Comparison of ENCODE assay signal across 14 mouse cellular contexts in the genomic region with DNA sequence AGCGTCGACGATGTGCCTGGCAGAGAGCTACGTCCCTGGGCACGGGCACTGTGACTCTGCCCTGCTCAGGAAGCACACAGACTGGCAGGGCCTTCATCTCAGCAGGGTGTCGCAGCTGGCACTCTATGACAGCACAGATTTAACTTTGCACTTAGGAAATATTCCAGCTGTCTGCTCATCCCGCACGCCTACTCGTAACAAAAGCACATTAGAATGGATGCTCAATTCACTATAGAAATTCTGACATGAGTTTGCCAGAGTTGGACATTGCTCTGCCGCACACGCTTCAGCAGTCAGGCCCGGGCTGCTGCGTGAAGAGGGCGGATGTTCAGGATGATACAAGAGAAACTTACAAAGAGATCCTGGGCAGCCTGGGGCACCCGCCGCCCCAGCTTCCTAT. TPM values are rescaled to one million over a fixed set of nuclear protein-coding genes. Genes with fewer than 3 reads are reported as not detected.
DNase-seq lines count a peak whose midpoint lies in the region; ATAC-seq and TF ChIP-seq lines count a peak whose summit lies in the region.
"Had no signal": no experiment of that assay in that cellular context is flagged by ENCODE, and none has a peak within 500 bp of the region (broad histone marks: within the 10 kb centered on the region; RNA-seq: fewer than 3 reads in every experiment).

No protein-coding gene starts in this region.

- no peak overlapping the region for H3K9ac ChIP-seq in forebrain, embryonic 13.5 days
- no peak overlapping the region for H3K9ac ChIP-seq in forebrain, embryonic 11.5 days (ENCODE audit: low read length)
- no peak overlapping the region for H3K9ac ChIP-seq in liver, embryonic 12.5 days
- H3K9ac ChIP-seq: embryonic facial prominence, embryonic 12.5 days; kidney, embryonic 15.5 days; limb, embryonic 15.5 days had no signal

- H3K27ac ChIP-seq in forebrain, embryonic 13.5 days: no peak overlapping the region
- H3K27ac ChIP-seq in forebrain, embryonic 11.5 days (ENCODE audit: low read depth, low read length): no peak overlapping the region
- H3K27ac ChIP-seq in liver, embryonic 12.5 days: no peak overlapping the region
- H3K27ac ChIP-seq: embryonic facial prominence, embryonic 12.5 days; kidney, embryonic 15.5 days; limb, embryonic 15.5 days had no signal

- no peak overlapping the region for H3K4me3 ChIP-seq in forebrain, embryonic 13.5 days
- no peak overlapping the region for H3K4me3 ChIP-seq in forebrain, embryonic 11.5 days (ENCODE audit: low read depth, low read length)
- no peak overlapping the region for H3K4me3 ChIP-seq in liver, embryonic 12.5 days
- H3K4me3 ChIP-seq in lung, adult 2 months (replicated peaks; ENCODE audit: extremely low read depth, low read depth, low read length): no peak overlapping the region
- H3K4me3 ChIP-seq: embryonic facial prominence, embryonic 12.5 days; kidney, embryonic 15.5 days; limb, embryonic 15.5 days had no signal

- intact Hi-C loops in left cerebral cortex, postnatal 14 days (cut with DNase I): loop anchor here (5.0 kb wide), 1 partner anchor 152 kb away; no protein-coding TSS in a partner anchor

- no peaks in the 10 kb centered on the region for H3K9me3 ChIP-seq in forebrain, embryonic 13.5 days (replicated peaks)
- H3K9me3 ChIP-seq in forebrain, embryonic 11.5 days (ENCODE audit: control insufficient read depth, low read length): no peaks in the 10 kb centered on the region
- H3K9me3 ChIP-seq in liver, embryonic 12.5 days (replicated peaks): no peaks in the 10 kb centered on the region
- H3K9me3 ChIP-seq: embryonic facial prominence, embryonic 12.5 days; kidney, embryonic 15.5 days; limb, embryonic 15.5 days had no signal

- TF ChIP-seq POLR2A in lung, adult 2 months (IDR thresholded peaks at IDR 0.05; ENCODE audit: borderline replicate concordance, extremely low read depth, low read depth, low read length): no peak

- 68% methylated on average over 16 of the region's 16 CpGs for WGBS in forebrain, embryonic 13.5 days
- WGBS in forebrain, embryonic 11.5 days: 81% methylated on average over 16 of the region's 16 CpGs
- WGBS in liver, embryonic 12.5 days (ENCODE audit: insufficient replicate concordance): 80% methylated on average over 16 of the region's 16 CpGs
- WGBS in lung, adult 2 months: 73% methylated on average over 16 of the region's 16 CpGs

- no peaks in the 10 kb centered on the region for H3K36me3 ChIP-seq in forebrain, embryonic 13.5 days (ENCODE audit: poor library complexity, severe bottlenecking)
- H3K36me3 ChIP-seq in forebrain, embryonic 11.5 days (ENCODE audit: control insufficient read depth, insufficient read depth, low read length): no peaks in the 10 kb centered on the region
- no peaks in the 10 kb centered on the region for H3K36me3 ChIP-seq in liver, embryonic 12.5 days
- H3K36me3 ChIP-seq: embryonic facial prominence, embryonic 12.5 days; kidney, embryonic 15.5 days; limb, embryonic 15.5 days had no signal

- TF ChIP-seq CTCF in lung, adult 2 months (IDR thresholded peaks at IDR 0.05; ENCODE audit: insufficient read depth, low read length): no peak

- no peaks in the 10 kb centered on the region for H3K4me1 ChIP-seq in forebrain, embryonic 13.5 days
- H3K4me1 ChIP-seq in forebrain, embryonic 11.5 days (replicated peaks; ENCODE audit: control insufficient read depth, insufficient read depth, low read length): no peaks in the 10 kb centered on the region
- no peaks in the 10 kb centered on the region for H3K4me1 ChIP-seq in liver, embryonic 12.5 days
- no peaks in the 10 kb centered on the region for H3K4me1 ChIP-seq in lung, adult 2 months (ENCODE audit: control insufficient read depth, insufficient read depth, low read length)
- H3K4me1 ChIP-seq: embryonic facial prominence, embryonic 12.5 days; kidney, embryonic 15.5 days; limb, embryonic 15.5 days had no signal

- H3K4me2 ChIP-seq in forebrain, embryonic 13.5 days: no peak overlapping the region
- no peak overlapping the region for H3K4me2 ChIP-seq in forebrain, embryonic 11.5 days (ENCODE audit: low read depth, low read length, severe bottlenecking)
- no peak overlapping the region for H3K4me2 ChIP-seq in liver, embryonic 12.5 days
- H3K4me2 ChIP-seq: embryonic facial prominence, embryonic 12.5 days; kidney, embryonic 15.5 days; limb, embryonic 15.5 days had no signal

- H3K27me3 ChIP-seq in forebrain, embryonic 13.5 days: no peaks in the 10 kb centered on the region
- no peaks in the 10 kb centered on the region for H3K27me3 ChIP-seq in forebrain, embryonic 11.5 days (ENCODE audit: control insufficient read depth, insufficient read depth, low read length)
- H3K27me3 ChIP-seq in liver, embryonic 12.5 days (replicated peaks): no peaks in the 10 kb centered on the region
- H3K27me3 ChIP-seq: embryonic facial prominence, embryonic 12.5 days; kidney, embryonic 15.5 days; limb, embryonic 15.5 days had no signal

- 0 out of 2 replicates have a peak, but pooled peaks have one; percentile 36 for ATAC-seq in forebrain, embryonic 13.5 days
- no peak for ATAC-seq in forebrain, embryonic 11.5 days (replicated peaks; ENCODE audit: low FRiP score)
- ATAC-seq in liver, embryonic 12.5 days: no peak

- DNase-seq in forebrain, embryonic 11.5 days (ENCODE audit: low spot score): no peak
- peak; percentile 63 to 67 for DNase-seq in right cerebral cortex, adult 2 months (ENCODE audit: low spot score in 2 of 2)
- no peak for DNase-seq in right cerebral cortex, postnatal 14 days
- peak; percentile 52 to 71 for DNase-seq in left cerebral cortex, postnatal 14 days (ENCODE audit: low spot score in 2 of 2)
- DNase-seq in heart, adult 8-10 months (ENCODE audit: low spot score): no peak
- no peak for DNase-seq in lung, adult 2 months
- DNase-seq: adrenal gland, adult 2 months; cerebellum, adult 11 months; thymus, postnatal 4 days had no signal

RNA-seq across cellular contexts. Expression of gene Tmem215, which starts 37.6 kb away (rescaled TPM):
- polyA plus RNA-seq in forebrain, embryonic 13.5 days (2015; fragmentation: Nextera tagmentation; extraction: Ambion mirVana): 0.18 and 0.31 TPM in 2 replicates
- 0.29 and 0.56 TPM in 2 replicates for polyA plus RNA-seq in forebrain, embryonic 11.5 days (2014; fragmentation: Nextera tagmentation; extraction: Ambion mirVana)
- total RNA-seq in left cerebral cortex, postnatal 14 days (2021): 10 to 100 TPM; 16.5 to 21.1 TPM
- polyA plus RNA-seq in liver, embryonic 12.5 days (2016; fragmentation: Nextera tagmentation; extraction: Ambion mirVana): 0.12 and 0.35 TPM in 2 replicates
- total RNA-seq in heart, adult 8-10 months (2022): under 1 TPM in 1 of 4 experiments, not detected in 3; 0.12 TPM
- 0.07 and 0.28 TPM in 2 replicates for polyA plus RNA-seq in lung, adult 2 months (2012; rRNA removed)
- total RNA-seq: adrenal gland, adult 2 months had no signal

Comparison
In these comparisons a context has a peak if more than half of its experiments do, and no peak if none do; other contexts are left out.
1. DNase-seq: peak in right cerebral cortex, adult 2 months (2 of 2) and left cerebral cortex, postnatal 14 days (2 of 2); none in forebrain, embryonic 11.5 days (single experiment), right cerebral cortex, postnatal 14 days (single experiment), heart, adult 8-10 months (single experiment) and lung, adult 2 months (single experiment).